Mouse (Mus musculus): ENCODE results near the gene Ldlr.
"Not testable (repeated sequence)": the region's sequence is repeated elsewhere in the genome, so short reads cannot be mapped to it uniquely, and the experiment has no call there.

Gene Ldlr

GRCm38 (mm10) chr9:21774353-21774752 lies 51.1 kb downstream of the Ldlr start:
- in situ Hi-C loops (cut with MboI; ENCODE audit: low pct_unique_long_range_greater_than_20kb in 1 of 2, low sequenced_read_pairs in 2 of 2, unreplicated experiment in 1 of 2), result no loop called here

DNA sequence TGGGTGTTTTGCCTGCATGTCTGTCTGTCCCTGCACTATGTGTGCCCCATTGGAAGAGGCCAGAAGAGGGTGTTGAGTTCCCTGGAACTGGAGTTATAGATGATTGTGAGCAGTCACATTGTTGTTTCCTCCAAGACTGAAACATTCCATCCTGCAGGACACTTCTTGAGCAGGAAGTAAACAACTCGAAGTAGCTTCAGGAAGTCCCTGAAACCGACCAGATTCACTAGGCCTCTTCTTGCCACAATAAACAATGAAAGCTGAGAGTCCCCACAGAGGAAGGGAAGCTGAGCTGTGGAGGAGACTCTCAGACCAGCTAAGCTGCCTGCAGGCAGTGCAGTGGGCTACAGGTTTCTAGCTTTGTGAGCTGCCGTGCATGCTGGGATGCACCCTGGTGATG lies 54.4 kb downstream of the Ldlr start:
- in situ Hi-C loops (cut with MboI; ENCODE audit: low pct_unique_long_range_greater_than_20kb in 1 of 2, low sequenced_read_pairs in 2 of 2, unreplicated experiment in 1 of 2), result no loop called here

GRCm38 (mm10) chr9:21781657-21782468 lies 58.6 kb downstream of the Ldlr start:
- in situ Hi-C loops (cut with MboI; ENCODE audit: low pct_unique_long_range_greater_than_20kb in 1 of 2, low sequenced_read_pairs in 2 of 2, unreplicated experiment in 1 of 2), result no loop called here

GRCm38 (mm10) chr9:21784517-21785307 lies 61.4 kb downstream of the Ldlr start:
- in situ Hi-C loops (cut with MboI; ENCODE audit: low pct_unique_long_range_greater_than_20kb in 1 of 2, low sequenced_read_pairs in 2 of 2, unreplicated experiment in 1 of 2), result no loop called here

DNA sequence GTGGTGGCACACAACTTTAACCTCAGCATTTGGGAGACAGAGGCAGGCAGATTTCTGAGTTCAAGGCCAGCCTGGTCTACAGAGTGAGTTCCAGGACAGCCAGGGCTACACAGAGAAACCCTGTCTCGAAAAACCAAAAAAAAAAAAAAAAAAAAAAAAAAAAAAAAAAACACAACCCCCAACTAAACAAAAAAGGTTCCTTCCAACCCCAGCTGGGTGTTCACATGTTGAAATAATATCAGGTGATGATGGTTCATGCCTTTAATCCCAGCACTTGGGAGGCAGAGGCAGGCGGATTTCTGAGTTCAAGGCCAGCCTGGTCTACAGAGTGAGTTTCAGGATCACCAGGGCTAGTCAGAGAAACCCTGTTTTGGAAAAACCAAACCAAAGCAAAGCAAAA lies 63.0 kb downstream of the Ldlr start:
- in situ Hi-C loops (cut with MboI; ENCODE audit: low pct_unique_long_range_greater_than_20kb in 1 of 2, low sequenced_read_pairs in 2 of 2, unreplicated experiment in 1 of 2), result not testable (repeated sequence)

- in situ Hi-C loops (cut with MboI; ENCODE audit: low pct_unique_long_range_greater_than_20kb in 1 of 2, low sequenced_read_pairs in 2 of 2, unreplicated experiment in 1 of 2), result no loop called here
Measured at GRCm38 (mm10) chr9:21786906-21787305, 63.6 kb downstream of the Ldlr start.

DNA sequence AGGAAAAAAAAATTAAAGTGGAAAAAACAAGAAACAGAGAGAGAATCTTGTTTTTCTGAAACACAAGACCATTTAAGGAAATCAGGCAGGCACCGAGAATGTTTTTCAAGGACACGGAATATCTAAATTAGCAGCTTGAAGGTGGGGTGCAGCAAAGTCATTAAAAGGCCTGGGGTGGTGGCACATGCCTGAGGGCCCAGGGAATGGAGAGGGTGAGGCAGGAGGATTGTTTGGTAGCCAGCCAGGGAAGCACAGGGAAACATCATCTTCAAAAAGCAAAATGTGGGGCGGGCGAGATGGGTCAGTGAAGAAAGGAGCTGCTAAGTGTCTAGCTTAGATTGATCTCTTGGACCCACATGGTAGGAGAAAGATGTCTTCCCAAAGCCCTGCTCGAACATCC lies 64.4 kb downstream of the Ldlr start:
- in situ Hi-C loops (cut with MboI; ENCODE audit: low pct_unique_long_range_greater_than_20kb in 1 of 2, low sequenced_read_pairs in 2 of 2, unreplicated experiment in 1 of 2), result no loop called here

GRCm38 (mm10) chr9:21788234-21788633 lies 65.0 kb downstream of the Ldlr start:
- in situ Hi-C loops (cut with MboI; ENCODE audit: low pct_unique_long_range_greater_than_20kb in 1 of 2, low sequenced_read_pairs in 2 of 2, unreplicated experiment in 1 of 2), result no loop called here

DNA sequence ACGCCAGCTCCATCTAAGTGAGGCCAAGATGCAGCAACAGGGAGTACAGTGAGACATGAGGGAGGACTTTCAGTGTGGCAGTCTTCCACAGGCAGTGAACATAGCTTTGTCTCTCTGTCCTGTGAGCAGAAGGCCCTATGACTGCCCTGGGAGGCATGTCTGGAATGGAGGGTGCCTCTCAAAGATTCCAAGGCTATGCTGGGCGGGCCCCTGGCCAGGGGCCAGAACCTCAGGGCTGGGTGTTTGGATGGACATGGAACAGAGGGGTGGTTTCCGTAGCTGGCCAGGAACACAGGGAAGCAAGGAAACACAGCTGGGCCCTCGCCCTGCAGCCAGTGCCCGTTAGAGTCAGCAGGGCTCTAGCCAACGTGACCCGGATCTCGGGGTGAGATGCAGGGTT lies 68.6 kb downstream of the Ldlr start:
- in situ Hi-C loops (cut with MboI; ENCODE audit: low pct_unique_long_range_greater_than_20kb in 1 of 2, low sequenced_read_pairs in 2 of 2, unreplicated experiment in 1 of 2), result no loop called here

DNA sequence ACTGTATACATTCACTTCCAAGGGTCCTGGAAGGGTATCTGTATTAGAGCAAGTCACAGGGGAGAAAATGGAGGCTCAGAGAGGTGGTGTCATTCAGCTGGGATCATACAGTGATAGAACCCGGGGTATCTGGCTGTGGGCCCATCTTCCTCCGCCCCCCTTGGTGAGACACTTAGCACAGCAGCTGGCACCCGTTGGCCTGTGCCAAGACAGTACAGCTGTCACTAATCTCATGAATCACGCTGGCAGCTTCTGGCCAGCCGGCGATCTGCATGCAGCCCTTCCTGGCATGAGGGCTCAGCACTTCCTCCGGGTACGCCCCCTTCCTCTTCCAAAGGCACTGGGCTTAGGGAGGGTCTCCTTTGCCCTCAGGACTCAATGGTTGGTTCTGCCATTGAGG lies 69.4 kb downstream of the Ldlr start:
- in situ Hi-C loops (cut with MboI; ENCODE audit: low pct_unique_long_range_greater_than_20kb in 1 of 2, low sequenced_read_pairs in 2 of 2, unreplicated experiment in 1 of 2), result no loop called here

DNA sequence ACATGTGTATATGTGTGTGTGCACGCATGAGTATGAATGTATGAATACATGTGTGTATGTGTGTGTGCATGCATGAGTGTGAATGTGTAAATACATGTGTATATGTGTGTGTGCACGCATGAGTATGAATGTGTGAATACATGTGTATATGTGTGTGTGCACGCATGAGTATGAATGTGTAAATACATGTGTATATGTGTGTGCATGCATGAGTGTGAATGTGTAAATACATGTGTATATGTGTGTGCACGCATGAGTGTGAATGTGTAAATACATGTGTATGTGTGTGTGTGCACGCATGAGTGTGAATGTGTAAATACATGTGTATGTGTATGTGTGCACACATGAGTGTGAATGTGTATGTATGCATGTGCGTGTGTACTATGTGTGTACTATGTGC lies 70.2 kb downstream of the Ldlr start:
- in situ Hi-C loops (cut with MboI; ENCODE audit: low pct_unique_long_range_greater_than_20kb in 1 of 2, low sequenced_read_pairs in 2 of 2, unreplicated experiment in 1 of 2), result not testable (repeated sequence)

GRCm38 (mm10) chr9:21794344-21794834 lies 71.1 kb downstream of the Ldlr start:
- in situ Hi-C loops (cut with MboI; ENCODE audit: low pct_unique_long_range_greater_than_20kb in 1 of 2, low sequenced_read_pairs in 2 of 2, unreplicated experiment in 1 of 2), result no loop called here

DNA sequence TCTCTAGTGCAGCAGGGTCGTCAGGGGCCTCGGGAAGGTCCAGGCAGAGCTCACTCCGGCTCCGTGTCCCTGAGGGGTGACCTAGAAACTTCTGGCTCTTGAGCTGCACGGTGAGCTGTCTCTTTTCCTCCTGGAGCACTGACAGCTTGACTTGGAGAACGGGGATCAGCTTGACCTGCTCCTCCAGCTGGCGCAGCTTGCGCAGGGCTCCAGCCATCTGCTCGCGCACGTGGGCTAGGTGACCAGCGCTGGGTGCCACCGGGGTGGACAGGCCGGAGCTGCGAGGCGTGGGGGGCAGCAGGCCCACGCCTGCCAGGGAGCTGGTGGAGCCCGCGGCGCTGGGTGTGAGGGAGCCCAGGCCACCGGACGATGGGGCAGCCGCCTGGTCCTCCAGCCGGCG lies 71.6 kb downstream of the Ldlr start:
- in situ Hi-C loops (cut with MboI; ENCODE audit: low pct_unique_long_range_greater_than_20kb in 1 of 2, low sequenced_read_pairs in 2 of 2, unreplicated experiment in 1 of 2), result no loop called here

- in situ Hi-C loops (cut with MboI; ENCODE audit: low pct_unique_long_range_greater_than_20kb in 1 of 2, low sequenced_read_pairs in 2 of 2, unreplicated experiment in 1 of 2), result no loop called here
Measured at GRCm38 (mm10) chr9:21795579-21795978, 72.3 kb downstream of the Ldlr start.

DNA sequence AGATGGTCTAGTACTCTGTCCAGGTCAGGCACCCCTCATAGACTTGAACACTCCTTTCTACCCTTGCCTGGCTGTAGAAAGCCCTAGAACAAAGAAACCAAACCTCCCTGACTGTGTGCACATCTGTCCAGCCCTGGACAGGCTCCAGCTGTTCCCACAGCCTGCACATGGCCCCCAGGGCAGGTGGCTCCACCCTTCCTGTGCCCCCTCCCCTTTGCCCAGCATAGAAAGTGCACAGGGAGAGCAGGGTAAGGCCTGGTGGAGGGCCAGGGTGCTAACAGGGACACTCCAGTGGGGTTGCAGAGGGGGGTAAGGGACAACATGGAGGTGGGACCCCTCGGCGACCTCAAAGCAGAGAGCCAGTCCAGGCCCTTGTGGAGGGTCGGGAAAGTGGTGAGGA lies 73.0 kb downstream of the Ldlr start:
- in situ Hi-C loops (cut with MboI; ENCODE audit: low pct_unique_long_range_greater_than_20kb in 1 of 2, low sequenced_read_pairs in 2 of 2, unreplicated experiment in 1 of 2), result no loop called here

DNA sequence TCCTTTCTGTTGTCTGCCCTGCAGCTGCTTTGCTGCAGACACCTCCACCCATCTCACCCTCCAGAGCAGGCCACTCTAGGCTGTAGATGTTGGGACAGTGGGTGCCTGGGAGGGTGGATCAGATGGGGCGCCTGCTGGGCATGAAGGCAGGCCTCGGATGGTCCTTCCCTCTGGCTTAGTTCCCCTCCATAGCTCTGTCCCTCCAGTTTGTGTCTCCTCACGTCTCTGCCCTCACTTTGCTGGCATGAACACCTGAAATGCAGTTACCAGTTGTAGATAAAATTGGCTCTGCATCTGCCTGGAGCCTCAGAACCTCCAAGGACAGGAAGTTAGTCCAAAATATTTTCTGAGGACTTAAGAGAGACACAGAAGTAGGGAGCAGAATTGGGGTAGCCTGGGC lies 73.6 kb downstream of the Ldlr start:
- in situ Hi-C loops (cut with MboI; ENCODE audit: low pct_unique_long_range_greater_than_20kb in 1 of 2, low sequenced_read_pairs in 2 of 2, unreplicated experiment in 1 of 2), result no loop called here

DNA sequence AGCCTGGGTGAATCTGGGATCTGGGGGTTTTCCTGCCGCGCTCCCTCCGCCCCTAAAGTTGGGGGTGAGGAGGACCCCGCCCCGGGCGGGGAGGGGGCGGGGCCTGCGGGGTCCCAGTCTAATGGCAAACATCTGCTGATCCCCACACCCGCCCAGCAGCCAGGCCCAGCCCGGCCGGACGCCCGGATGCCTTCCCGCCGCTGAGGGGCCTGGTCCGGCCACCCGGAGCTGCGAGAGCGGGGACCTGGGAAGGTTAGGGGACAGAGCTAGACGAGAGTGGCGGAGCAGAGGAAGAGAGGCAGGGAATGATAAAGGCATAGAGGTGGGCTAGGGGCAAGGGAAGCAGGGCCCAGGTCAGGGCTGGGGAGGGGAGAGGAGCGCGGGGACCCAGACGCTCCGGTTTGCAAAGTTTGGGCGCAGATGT lies 74.7 kb downstream of the Ldlr start:
- in situ Hi-C loops (cut with MboI; ENCODE audit: low pct_unique_long_range_greater_than_20kb in 1 of 2, low sequenced_read_pairs in 2 of 2, unreplicated experiment in 1 of 2), result no loop called here

GRCm38 (mm10) chr9:21798345-21799009 lies 75.2 kb downstream of the Ldlr start, which contains the start of gene Kank2:
Gene Kank2, minus strand, starts transcription at chr9:21798744.
- in situ Hi-C loops (cut with MboI; ENCODE audit: low pct_unique_long_range_greater_than_20kb in 1 of 2, low sequenced_read_pairs in 2 of 2, unreplicated experiment in 1 of 2), result no loop called here

DNA sequence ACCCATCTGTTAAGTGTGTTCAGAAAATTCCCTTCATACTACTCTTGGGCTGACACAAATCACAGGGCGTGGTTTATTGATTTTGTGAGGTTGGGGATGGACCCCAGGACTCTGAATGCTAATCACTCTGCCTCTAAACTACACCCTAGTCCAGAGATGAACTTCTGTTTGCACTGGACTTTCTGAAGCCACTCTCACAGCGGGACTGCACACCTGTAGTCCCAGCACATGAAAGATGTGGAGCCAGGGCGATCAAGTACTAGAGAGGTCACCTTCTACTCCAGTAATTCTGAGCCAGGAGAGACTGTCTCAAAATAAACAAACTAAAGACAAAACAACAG lies 75.7 kb downstream of the Ldlr start:
- in situ Hi-C loops (cut with MboI; ENCODE audit: low pct_unique_long_range_greater_than_20kb in 1 of 2, low sequenced_read_pairs in 2 of 2, unreplicated experiment in 1 of 2), result no loop called here

Measured in mouse embryonic stem cell (cell line).